Mouse (Mus musculus): Measurements from ENCODE around the gene Vps52.

Gene Vps52

DNA sequence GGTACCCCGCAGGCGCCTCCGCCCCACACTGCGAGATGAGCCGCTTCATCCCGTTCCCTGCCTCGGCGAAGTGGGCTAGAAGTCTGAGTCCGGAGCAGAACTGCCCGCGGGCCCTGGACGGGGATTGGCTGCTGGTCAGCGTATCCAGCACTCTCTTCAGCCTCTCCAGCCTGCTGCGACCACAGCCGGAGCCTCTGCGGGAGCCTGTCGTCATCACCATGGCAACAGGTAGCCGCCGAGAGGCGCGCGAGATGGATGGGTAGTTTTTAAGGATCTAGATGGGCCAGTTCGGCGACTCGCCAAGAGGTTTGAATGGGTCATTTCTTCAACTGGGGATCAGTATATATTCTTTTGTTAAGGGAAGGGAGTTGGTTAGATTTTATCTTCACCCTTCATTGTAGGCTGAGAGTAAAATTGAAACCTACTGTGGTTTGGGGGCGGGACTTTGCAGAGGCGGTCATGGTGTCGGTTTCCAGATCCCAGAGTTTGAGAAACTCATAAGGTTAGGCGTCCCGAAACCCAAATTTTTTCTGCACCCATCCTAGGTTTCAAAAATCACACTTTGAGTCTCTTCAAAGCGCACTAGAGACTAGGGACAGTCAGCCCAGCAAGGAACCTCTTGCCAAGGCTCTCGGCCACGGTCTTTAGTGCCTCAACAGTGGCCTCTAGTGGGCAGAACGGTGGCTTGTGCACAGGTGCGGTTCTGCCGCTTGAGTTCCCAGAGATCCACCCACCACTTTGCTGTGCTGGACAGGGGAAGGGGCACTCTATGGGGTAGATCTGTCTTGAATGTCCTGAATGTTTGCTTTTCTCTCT lies 35.1 kb upstream of the Vps52 start:
- peak; percentile 73 to 87 for DNase-seq (ENCODE audit: low spot score in 2 of 2)

DNA sequence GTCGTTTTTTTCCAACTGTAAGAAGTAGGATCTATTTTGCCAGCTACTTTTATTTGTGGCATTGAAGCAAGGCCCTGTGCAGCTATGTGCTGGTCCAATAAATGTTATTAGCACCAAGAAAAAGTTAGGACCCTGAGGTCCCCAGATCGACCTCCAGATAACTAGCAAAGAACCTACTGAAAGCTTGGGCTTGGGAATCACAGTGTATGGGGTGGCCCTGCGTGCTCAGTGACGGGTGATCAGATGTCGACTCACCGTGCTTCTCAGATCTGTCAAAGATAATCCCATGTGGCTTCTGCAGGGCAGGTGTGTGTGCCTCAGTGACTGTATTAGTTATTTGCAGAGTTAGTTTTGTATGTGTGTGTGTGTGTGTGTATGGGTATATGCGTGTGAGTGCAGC lies 34.3 kb upstream of the Vps52 start:
- no peak for DNase-seq (ENCODE audit: low spot score in 2 of 2)

GRCm38 (mm10) chr17:33924577-33925283 lies 30.9 kb upstream of the Vps52 start:
- DNase-seq (ENCODE audit: low spot score in 2 of 2): peak in 1 of 2 experiments; percentile 53

DNA sequence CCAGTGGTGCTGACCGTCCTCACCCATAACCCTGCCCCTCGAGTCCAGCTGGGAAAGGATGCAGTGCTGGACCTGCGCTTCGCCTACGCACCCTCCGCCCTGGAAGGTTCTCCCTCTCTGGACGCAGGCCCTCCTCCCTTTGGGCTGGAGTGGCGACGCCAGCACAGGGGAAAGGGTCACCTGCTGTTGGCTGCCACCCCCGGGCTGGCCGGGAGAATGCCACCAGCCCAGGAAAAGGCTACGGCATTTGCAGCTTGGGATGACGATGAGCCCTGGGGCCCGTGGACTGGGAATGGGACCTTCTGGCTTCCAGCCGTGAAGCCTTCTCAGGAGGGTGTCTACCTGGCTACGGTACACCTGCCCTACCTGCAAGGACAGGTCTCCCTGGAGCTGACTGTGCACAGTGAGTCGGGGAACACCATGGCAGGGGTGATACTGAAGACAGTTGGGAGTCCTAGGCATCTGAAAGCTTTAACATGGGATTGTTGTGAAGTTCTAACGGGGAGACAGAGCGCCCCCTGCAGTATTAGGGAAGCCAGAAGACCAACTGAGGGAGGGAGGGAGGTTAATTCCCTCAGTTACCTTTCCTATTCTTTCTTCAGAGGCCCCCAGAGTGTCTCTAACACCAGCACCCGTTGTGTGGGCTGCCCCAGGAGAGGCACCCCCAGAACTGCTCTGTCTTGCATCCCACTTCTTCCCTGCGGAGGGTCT lies 30.1 kb upstream of the Vps52 start:
- no peak for DNase-seq (ENCODE audit: low spot score in 2 of 2)

- no peak for DNase-seq (ENCODE audit: low spot score in 2 of 2)
Observed at GRCm38 (mm10) chr17:33926207-33926932, 29.2 kb upstream of the Vps52 start.

- DNase-seq (ENCODE audit: low spot score in 2 of 2): no peak
Observed at GRCm38 (mm10) chr17:33928251-33928947, 27.2 kb upstream of the Vps52 start.

GRCm38 (mm10) chr17:33929371-33930279 lies 26.0 kb upstream of the Vps52 start, which contains the start of gene Rgl2:
Rgl2 (plus strand) TSS chr17:33929543.
- peak; percentile 94 to 97 for DNase-seq (ENCODE audit: low spot score in 2 of 2)

- peak; percentile 67 to 72 for DNase-seq (ENCODE audit: low spot score in 2 of 2)
Observed at GRCm38 (mm10) chr17:33930280-33931158, 25.1 kb upstream of the Vps52 start.

- DNase-seq (ENCODE audit: low spot score in 2 of 2): no peak
Observed at GRCm38 (mm10) chr17:33931159-33931866, 24.3 kb upstream of the Vps52 start.

GRCm38 (mm10) chr17:33931947-33932346 lies 23.7 kb upstream of the Vps52 start:
- DNase-seq (ENCODE audit: low spot score in 2 of 2): no peak

DNA sequence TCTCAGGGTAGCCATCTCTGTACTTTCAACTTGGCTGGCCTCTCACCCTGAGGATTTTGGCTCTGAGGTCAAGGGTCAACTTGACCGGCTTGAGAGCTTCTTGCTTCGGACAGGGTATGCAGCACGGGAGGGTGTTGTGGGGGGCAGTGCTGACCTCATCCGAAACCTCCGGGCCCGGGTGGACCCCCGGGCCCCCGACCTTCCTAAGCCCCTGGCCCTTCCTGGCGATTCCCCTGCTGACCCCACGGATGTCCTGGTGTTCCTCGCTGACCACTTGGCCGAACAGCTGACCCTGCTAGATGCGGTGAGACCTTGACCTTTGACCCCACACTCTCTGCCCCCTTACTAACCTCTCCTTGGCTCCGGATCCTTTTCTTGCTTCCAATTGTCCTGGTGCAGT lies 23.2 kb upstream of the Vps52 start:
- DNase-seq (ENCODE audit: low spot score in 2 of 2): no peak

GRCm38 (mm10) chr17:33932970-33933369 lies 22.6 kb upstream of the Vps52 start:
- DNase-seq (ENCODE audit: low spot score in 2 of 2): no peak

- no peak for DNase-seq (ENCODE audit: low spot score in 2 of 2)
Observed at GRCm38 (mm10) chr17:33935422-33936055, 20.1 kb upstream of the Vps52 start.

- DNase-seq (ENCODE audit: low spot score in 2 of 2): no peak
Observed at GRCm38 (mm10) chr17:33936993-33937392, 18.6 kb upstream of the Vps52 start.

GRCm38 (mm10) chr17:33938783-33939182 lies 16.8 kb upstream of the Vps52 start:
- no peak for DNase-seq (ENCODE audit: low spot score in 2 of 2)

DNA sequence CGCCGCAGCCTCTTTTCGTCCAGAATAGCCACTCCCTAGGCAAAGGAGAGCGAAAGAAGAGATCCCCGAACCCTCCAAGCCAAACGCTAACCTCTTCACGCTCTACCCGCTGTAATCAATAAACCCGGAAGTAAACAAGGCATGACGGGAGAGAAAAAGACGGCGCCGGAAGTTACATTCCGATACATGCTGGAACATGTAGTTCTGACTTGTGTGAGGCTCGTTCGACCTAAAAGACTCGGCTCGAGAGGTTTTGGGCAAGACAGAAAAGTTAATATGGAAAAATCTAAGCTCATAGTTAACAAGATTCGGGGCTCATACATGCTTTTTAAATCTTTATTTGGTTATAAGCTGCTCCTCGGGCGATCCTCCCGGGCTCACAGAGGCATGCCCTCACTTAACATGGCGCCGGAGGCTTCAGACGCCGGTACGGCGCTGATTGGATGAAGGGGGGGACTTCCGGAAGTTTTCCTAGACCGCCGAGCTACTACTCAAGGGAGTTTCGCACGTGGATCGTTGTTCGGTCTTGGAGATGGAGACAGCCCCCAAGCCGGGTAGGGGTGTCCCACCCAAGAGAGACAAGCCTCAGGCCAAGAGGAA lies 15.3 kb upstream of the Vps52 start, which contains the start of the genes Pfdn6 and Wdr46:
TSS of gene Pfdn6 (minus strand) at position 138 of the 600 bp plus-strand sequence.
TSS of gene Wdr46 (plus strand) at position 455 of the 600 bp plus-strand sequence.
- DNase-seq (ENCODE audit: low spot score in 2 of 2): peak; percentile 74 to 85

DNA sequence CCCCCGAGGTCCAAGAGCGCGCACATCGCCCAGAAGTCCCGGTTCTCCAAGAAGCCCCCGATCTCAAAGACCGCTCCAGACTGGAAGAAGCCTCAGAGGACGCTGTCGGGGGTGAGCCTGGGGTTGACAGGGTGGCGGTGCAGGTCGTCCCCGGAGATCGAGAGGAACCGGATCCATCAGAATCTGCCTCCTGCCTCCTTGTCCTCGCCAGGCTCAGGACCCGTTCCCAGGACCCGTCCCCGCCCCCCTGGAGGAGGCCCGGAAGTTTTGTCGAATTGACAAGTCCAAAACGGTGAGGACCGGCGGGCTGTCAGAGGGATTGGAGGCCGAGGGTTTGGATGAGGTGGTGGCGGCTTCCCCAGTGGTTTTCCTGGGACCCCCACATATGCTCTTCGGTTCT lies 14.6 kb upstream of the Vps52 start:
- DNase-seq (ENCODE audit: low spot score in 2 of 2): no peak

Measured in thymus, postnatal 10 days (tissue).